Mouse (Mus musculus) bone marrow, adult 2 months (tissue): ENCODE measurements at regions not wholly inside any gene's neighbourhood (a gene's known extent, or its start where the extent isn't known, plus 50 kb on each side); places are given as distances from the start of the nearest gene placed in this dataset.

Experiments used
- H3K27ac ChIP-seq: fragments of 200-500 bp; 2 replicates; pipeline ENCODE4 v1.5.1; 2012; ENCODE audit warnings: low read depth, mild to moderate bottlenecking, control low read depth, inconsistent platforms, low read length; ENCODE audit not compliant: control insufficient read depth, poor library complexity, insufficient read depth
- H3K4me1 ChIP-seq: fragments of 200-500 bp; 2 replicates; pipeline ENCODE4 v1.6.1; 2011; ENCODE audit warnings: low read length; ENCODE audit not compliant: control insufficient read depth, insufficient read depth
- H3K4me3 ChIP-seq: fragments of 200-500 bp; replicated peaks from 2 replicates; pipeline ENCODE3; 2011; ENCODE audit warnings: mild to moderate bottlenecking, low read depth, low read length, control low read depth; ENCODE audit not compliant: control insufficient read depth
- CTCF ChIP-seq: fragments of 200-500 bp; IDR thresholded peaks from 2 replicates; pipeline ENCODE4 v1.5.1; 2011; ENCODE audit warnings: low read length, control low read depth; ENCODE audit not compliant: control insufficient read depth, insufficient read depth
- POLR2A ChIP-seq: fragments of 200-500 bp; IDR thresholded peaks from 2 replicates; pipeline ENCODE4 v1.6.1; 2011; ENCODE audit warnings: low read depth, mild to moderate bottlenecking, control low read depth, low read length, borderline replicate concordance; ENCODE audit not compliant: control insufficient read depth
- WGBS: fragments of 180-500 bp; shearing (Covaris S2); methylation state at CpG from one replicate; pipeline ENCODE4 v1.1.7; 2018; 5-methylcytosine and 5-hydroxymethylcytosine counted together

DNA sequence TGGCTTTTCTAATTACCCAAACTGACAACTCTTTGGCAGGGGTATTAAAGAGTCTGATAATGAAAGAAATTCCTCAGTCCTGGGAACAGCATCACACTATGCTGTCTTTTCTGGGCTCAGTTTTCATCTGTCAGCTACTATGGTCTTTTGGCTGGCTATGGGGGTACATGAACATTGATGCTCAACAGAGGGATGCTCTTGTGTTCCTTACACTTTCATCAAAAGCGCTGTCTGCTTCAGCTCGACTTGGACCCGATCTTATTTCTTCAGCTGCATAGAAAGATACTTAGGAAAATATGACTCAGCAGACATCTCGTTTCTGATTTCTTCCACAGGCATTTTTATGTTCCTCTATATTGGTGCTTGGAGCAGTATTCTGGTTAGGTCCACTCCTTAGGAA is 292.1 kb upstream of the Rasgrp1 start:
- Histone ChIP-seq H3K4me3 (no peak overlapping the region), H3K4me1 (no peaks in the 10 kb centered on the region), H3K27ac (no peak overlapping the region)
- TF ChIP-seq CTCF: no peak
- TF ChIP-seq POLR2A: no peak
- WGBS: 62% methylated on average over 4 of the region's 4 CpGs

- Histone ChIP-seq H3K4me3 (no peak overlapping the region), H3K27ac (no peak overlapping the region), H3K4me1 (no peaks in the 10 kb centered on the region)
- WGBS: 75% methylated on average over 2 of the region's 2 CpGs
- no peak for TF ChIP-seq CTCF
- TF ChIP-seq POLR2A: no peak
These were observed 294.6 kb upstream of the Rasgrp1 start for GRCm38 (mm10) chr2:117637397-117637796.

DNA sequence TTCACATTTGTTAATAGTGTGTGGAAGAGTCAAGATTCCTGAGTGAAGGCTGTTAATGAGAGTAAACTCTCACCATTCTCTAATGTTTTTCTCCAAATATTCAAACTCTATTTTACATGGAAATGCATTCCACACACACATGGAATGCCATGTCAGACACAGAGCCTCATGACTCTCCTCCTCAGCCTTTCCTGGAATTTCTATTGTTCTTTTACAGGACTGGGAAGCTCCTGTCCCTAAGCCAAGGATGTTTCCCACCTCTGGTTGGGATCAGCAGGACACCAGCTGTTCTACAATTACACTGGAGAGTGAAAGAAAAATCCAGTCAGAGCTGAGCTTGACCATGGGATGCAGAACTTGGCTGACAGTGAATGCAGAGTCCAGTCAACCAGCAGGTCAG is 309.3 kb upstream of the Rasgrp1 start:
- Histone ChIP-seq H3K27ac (no peak overlapping the region), H3K4me3 (no peak overlapping the region), H3K4me1 (no peaks in the 10 kb centered on the region)
- TF ChIP-seq POLR2A: no peak
- no peak for TF ChIP-seq CTCF

GRCm38 (mm10) chr2:117652647-117653046 is 309.8 kb upstream of the Rasgrp1 start:
- WGBS: 67% methylated on average over 2 of the region's 2 CpGs
- no peaks in the 10 kb centered on the region for H3K4me1 ChIP-seq
- H3K4me3 ChIP-seq: no peak overlapping the region
- TF ChIP-seq POLR2A (no peak), CTCF (no peak)
- H3K27ac ChIP-seq: no peak overlapping the region

GRCm38 (mm10) chr2:117656546-117657175 is 313.9 kb upstream of the Rasgrp1 start:
- Histone ChIP-seq H3K27ac (no peak overlapping the region), H3K4me3 (no peak overlapping the region), H3K4me1 (no peaks in the 10 kb centered on the region)
- TF ChIP-seq POLR2A: no peak
- WGBS: 78% methylated on average over 2 of the region's 2 CpGs

GRCm38 (mm10) chr2:117660217-117660924 is 317.6 kb upstream of the Rasgrp1 start:
- 67% methylated on average over 3 of the region's 3 CpGs for WGBS
- TF ChIP-seq CTCF: no peak
- TF ChIP-seq POLR2A: no peak
- Histone ChIP-seq H3K4me1 (no peaks in the 10 kb centered on the region), H3K4me3 (no peak overlapping the region), H3K27ac (no peak overlapping the region)

GRCm38 (mm10) chr2:117662653-117663052 is 319.9 kb upstream of the Rasgrp1 start:
- Histone ChIP-seq H3K4me1 (no peaks in the 10 kb centered on the region), H3K4me3 (no peak overlapping the region), H3K27ac (no peak overlapping the region)
- TF ChIP-seq CTCF (no peak), POLR2A (no peak)

DNA sequence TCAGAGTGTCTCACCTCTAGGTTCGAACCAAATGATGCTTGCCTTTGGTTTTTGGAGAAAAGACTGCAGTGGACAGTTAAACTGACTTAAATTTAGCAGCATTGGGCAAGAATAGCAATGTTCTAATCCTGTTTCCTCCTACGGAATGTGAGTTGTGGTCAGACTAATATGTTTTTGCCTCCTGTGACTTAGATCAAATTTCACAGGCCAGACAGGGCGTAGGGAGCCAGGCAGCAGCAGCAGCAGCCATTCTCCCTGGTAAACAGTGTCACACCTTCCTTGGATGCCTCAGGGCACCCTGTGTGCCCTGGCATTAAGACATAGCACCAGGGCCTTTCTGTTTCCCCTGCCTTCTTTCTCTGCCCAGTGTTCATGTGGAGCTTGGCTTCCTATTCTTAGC is 323.7 kb upstream of the Rasgrp1 start:
- TF ChIP-seq POLR2A (no peak), CTCF (no peak)
- no peak overlapping the region for H3K4me3 ChIP-seq
- H3K27ac ChIP-seq: no peak overlapping the region
- WGBS: 43% methylated on average over 3 of the region's 3 CpGs
- H3K4me1 ChIP-seq: no peaks in the 10 kb centered on the region

DNA sequence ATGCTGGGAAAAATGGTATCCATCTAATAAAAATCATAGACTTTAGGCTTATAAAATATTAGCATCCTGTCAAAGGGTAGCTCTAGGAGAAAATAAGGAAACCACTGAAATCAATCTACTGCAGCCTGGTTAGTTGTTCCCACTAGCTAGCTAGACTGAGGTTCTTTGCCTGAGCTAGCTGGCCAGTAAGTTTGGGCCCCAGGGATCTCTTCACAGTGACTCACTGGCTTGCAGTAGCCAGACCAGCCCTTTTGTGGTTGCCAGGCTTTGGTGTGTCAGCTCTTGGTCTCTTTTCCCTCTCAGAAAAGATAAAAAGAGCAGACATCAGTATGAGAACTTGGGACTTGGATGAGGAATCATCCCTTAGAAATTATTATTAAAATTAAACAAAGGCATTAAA is 325.3 kb upstream of the Rasgrp1 start:
- TF ChIP-seq POLR2A (no peak), CTCF (no peak)
- no peak overlapping the region for H3K4me3 ChIP-seq
- H3K27ac ChIP-seq: no peak overlapping the region
- no peaks in the 10 kb centered on the region for H3K4me1 ChIP-seq
